Mouse (Mus musculus) midbrain, embryonic 16.5 days (tissue): Measurements from ENCODE around the gene Adgrb2. TPM values are rescaled to one million over a fixed set of nuclear protein-coding genes. Genes with fewer than 3 reads are reported as not detected.
A peak's percentile ranks its signal among the peaks of the same experiment; 100 is the strongest.

Experiments
- ATAC-seq: fragments of 200-750 bp; cut with Nextera tagmentation; 2 replicates; pipeline ENCODE4 v1.8.0; 2017; ENCODE audit warnings: moderate TSS enrichment
- H3K27ac ChIP-seq: fragments of 300-500 bp; sonication (generic); 2 replicates; pipeline ENCODE4 v1.5.1; 2014; ENCODE audit warnings: mild to moderate bottlenecking, low read length, mixed read lengths
- H3K27me3 ChIP-seq: fragments of 300-500 bp; sonication (generic); 2 replicates; pipeline ENCODE4 v1.6.1; 2014; ENCODE audit warnings: low read depth, low read length, mixed read lengths; ENCODE audit not compliant: control insufficient read depth, insufficient read depth
- H3K36me3 ChIP-seq: fragments of 300-500 bp; sonication (generic); 2 replicates; pipeline ENCODE4 v1.6.1; 2014; ENCODE audit warnings: mild to moderate bottlenecking, low read length, moderate library complexity, mixed read lengths; ENCODE audit not compliant: control insufficient read depth, insufficient read depth
- H3K4me1 ChIP-seq: fragments of 300-500 bp; sonication (generic); 2 replicates; pipeline ENCODE4 v1.6.1; 2014; ENCODE audit warnings: mild to moderate bottlenecking, low read length, mixed read lengths; ENCODE audit not compliant: control insufficient read depth, insufficient read depth
- H3K4me2 ChIP-seq: fragments of 300-500 bp; sonication (generic); 2 replicates; pipeline ENCODE4 v1.6.1; 2014; ENCODE audit warnings: mild to moderate bottlenecking, low read length, mixed read lengths
- H3K4me3 ChIP-seq: fragments of 300-500 bp; sonication (generic); 2 replicates; pipeline ENCODE4 v1.5.1; 2014; ENCODE audit warnings: low read depth, mild to moderate bottlenecking, low read length, moderate library complexity, mixed read lengths
- H3K9ac ChIP-seq: fragments of 300-500 bp; sonication (generic); 2 replicates; pipeline ENCODE4 v1.6.1; 2014; ENCODE audit warnings: low read depth, low read length, mixed read lengths
- H3K9me3 ChIP-seq: fragments of 300-500 bp; sonication (generic); replicated peaks from 2 replicates; pipeline ENCODE4 v1.6.1; 2014; ENCODE audit warnings: mild to moderate bottlenecking, low read length, mixed read lengths; ENCODE audit not compliant: control insufficient read depth, poor library complexity, severe bottlenecking
- WGBS: fragments of 180-500 bp; shearing (Covaris S2); extraction: QIAGEN DNeasy Blood & Tissue Kit; methylation state at CpG from one replicate; pipeline ENCODE4 v1.1.7; 2014; 5-methylcytosine and 5-hydroxymethylcytosine counted together
- polyA plus RNA-seq: library from polyadenylated mRNA; unstranded; fragments of >200 nt; fragmentation: Nextera tagmentation; extraction: Ambion mirVana; gene quantifications from 2 replicates; pipeline ENCODE4 v1.2.1, GENCODE M21; 2015

The Adgrb2 gene
- polyA plus RNA-seq, 1 experiment from 2014 or later, result 15.8 TPM

DNA sequence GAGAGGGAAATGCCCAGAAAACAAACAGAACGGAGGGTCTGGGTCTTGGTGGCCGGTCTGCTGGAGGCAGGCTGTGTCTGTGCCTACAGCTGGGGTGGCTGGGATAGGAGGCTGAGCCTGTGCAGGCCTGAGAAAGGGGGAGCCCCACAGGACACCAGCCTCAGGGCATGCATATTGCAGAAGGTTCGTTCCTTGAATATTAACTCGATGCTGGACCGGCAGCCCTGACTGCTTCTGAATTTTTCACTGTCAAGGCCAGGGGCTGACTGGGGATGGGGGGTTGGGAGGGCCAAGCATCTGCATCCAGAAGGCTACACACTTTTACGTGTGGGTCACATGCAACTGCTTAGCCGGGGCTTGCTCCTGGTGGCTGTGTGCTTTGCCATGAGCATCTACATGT lies 48.8 kb downstream of the Adgrb2 start:
- Histone ChIP-seq H3K9ac (no peak overlapping the region), H3K36me3 (no peaks in the 10 kb centered on the region), H3K27me3 (no peaks in the 10 kb centered on the region), H3K27ac (peak overlapping the region; percentile 67), H3K4me1 (peaks cover 30% of the 10 kb centered on the region), H3K4me2 (no peak overlapping the region), H3K9me3 (no peaks in the 10 kb centered on the region), H3K4me3 (no peak overlapping the region)
- ATAC-seq, result peak; percentile 49; the same call in 1 of the 2 replicates
- 33% methylated on average over 7 of the region's 7 CpGs for WGBS

DNA sequence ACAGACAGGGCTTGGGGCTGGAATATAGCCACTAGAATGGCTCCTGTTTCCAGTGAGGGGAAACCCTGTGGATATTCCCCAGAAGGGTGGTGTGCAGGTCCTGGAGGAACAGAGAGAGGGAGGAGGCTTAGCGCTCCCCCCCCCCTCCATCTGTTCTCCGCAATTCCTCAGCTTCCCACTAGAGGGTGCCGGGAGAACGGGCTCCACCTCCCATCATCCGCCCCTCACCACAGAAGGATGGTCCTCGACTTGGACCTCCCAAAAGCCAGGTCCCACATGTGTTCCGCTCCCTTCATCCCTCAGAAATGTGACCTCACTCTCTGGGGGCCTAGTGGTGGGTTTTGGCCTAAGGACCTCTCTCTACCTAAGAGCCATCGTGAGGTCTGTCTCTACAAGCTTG lies 51.4 kb downstream of the Adgrb2 start:
- H3K4me1 ChIP-seq, result peaks cover 30% of the 10 kb centered on the region
- no peak overlapping the region for H3K4me3 ChIP-seq
- H3K27ac ChIP-seq, result no peak overlapping the region
- H3K36me3 ChIP-seq, result no peaks in the 10 kb centered on the region
- no peak overlapping the region for H3K9ac ChIP-seq
- H3K4me2 ChIP-seq, result no peak overlapping the region
- ATAC-seq, result no peak
- H3K9me3 ChIP-seq, result no peaks in the 10 kb centered on the region
- H3K27me3 ChIP-seq, result no peaks in the 10 kb centered on the region
- 8% methylated on average over 6 of the region's 8 CpGs for WGBS

DNA sequence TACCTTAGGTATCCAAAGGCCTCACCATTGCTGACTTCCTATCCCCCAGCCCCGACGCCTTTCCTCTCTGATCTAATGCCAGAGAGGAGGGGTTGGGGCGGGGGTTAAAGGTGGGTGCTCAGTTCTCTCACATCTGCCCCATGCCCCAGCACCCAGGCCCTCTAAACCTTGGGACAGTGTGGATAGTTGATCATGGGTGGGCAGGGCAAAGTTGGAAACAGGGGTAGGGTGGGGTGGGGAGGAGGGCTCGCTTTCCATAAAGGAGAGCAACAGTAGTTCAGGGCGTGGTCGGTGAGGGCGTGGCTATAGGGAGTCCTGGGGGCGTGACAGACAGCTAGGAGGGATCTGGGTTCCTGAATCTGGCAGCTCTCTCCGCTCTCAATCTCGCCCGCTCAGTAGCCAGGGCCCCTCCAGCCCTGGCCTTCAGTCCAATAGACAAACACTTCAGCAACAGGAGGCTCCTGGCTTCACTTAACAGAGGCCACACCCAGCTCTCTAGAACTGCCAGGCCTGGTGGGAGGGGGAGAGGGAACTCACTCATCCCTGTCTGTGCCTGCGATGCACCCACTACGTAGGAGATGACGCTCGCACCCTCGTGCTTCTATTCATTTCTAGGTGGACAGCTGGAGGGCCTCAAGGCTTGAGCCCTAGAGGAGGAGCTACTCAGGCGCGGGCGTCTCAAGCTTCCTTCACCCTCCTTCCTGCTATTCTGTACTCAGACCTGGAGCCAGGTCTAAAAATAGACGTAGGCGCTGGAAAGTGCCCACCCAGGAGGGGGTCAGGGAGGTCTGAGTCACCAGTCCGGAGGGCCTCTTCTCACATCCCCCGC lies 52.1 kb downstream of the Adgrb2 start:
- 18% methylated on average over 23 of the region's 23 CpGs for WGBS
- H3K9me3 ChIP-seq, result no peaks in the 10 kb centered on the region
- H3K4me1 ChIP-seq, result peaks cover 30% of the 10 kb centered on the region
- no peaks in the 10 kb centered on the region for H3K27me3 ChIP-seq
- no peaks in the 10 kb centered on the region for H3K36me3 ChIP-seq
- H3K9ac ChIP-seq, result no peak overlapping the region
- H3K27ac ChIP-seq, result no peak overlapping the region
- no peak for ATAC-seq
- H3K4me2 ChIP-seq, result no peak overlapping the region
- no peak overlapping the region for H3K4me3 ChIP-seq

DNA sequence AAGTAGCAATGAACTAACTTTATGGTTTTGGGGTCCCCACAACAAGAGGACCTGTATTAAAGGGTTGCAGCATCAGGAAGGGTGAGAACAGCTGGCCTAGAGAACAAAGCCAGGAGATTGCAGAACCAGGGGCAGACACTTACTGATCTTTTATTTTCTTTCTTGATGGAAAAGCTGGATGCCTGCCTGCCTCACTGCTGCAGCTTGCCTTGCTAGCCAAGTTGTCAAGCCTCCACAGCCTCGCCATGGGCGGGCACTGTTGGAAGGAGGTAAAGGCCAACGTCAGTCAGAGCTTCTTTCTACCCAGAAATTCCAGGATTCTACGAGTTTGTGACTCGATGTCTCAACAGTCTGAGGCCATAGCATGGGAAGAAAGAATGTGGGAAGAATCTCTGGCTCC lies 54.7 kb downstream of the Adgrb2 start:
- 50% methylated on average over 5 of the region's 5 CpGs for WGBS
- Histone ChIP-seq H3K4me2 (no peak overlapping the region), H3K36me3 (no peaks in the 10 kb centered on the region), H3K9me3 (no peaks in the 10 kb centered on the region), H3K27me3 (no peaks in the 10 kb centered on the region), H3K9ac (no peak overlapping the region), H3K4me3 (no peak overlapping the region), H3K4me1 (peaks cover 18% of the 10 kb centered on the region), H3K27ac (no peak overlapping the region)
- no peak for ATAC-seq

DNA sequence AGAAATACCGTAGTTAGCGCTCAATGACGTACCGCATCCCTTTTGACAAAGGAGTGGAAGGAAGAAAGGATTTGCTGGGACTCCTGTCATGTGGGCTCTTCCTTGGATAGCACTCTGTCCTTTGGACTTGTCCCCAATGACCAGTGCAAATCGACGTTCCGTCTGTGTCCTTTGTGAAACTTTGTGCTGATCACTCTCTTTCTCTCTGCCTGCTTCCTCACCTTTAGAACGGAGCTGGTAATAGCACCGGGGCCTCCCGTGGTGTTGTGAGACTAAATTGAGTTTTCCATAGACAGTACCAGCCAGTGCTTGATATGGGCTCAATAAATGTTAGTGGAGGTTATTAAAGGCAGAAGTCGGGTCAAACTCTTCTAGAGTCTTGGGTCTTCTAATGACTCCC lies 56.4 kb downstream of the Adgrb2 start:
- H3K9ac ChIP-seq, result no peak overlapping the region
- no peaks in the 10 kb centered on the region for H3K36me3 ChIP-seq
- no peaks in the 10 kb centered on the region for H3K27me3 ChIP-seq
- 88% methylated on average over 11 of the region's 11 CpGs for WGBS
- no peak for ATAC-seq
- H3K4me2 ChIP-seq, result no peak overlapping the region
- no peak overlapping the region for H3K4me3 ChIP-seq
- no peak overlapping the region for H3K27ac ChIP-seq
- no peaks in the 10 kb centered on the region for H3K9me3 ChIP-seq
- H3K4me1 ChIP-seq, result peaks cover 11% of the 10 kb centered on the region

DNA sequence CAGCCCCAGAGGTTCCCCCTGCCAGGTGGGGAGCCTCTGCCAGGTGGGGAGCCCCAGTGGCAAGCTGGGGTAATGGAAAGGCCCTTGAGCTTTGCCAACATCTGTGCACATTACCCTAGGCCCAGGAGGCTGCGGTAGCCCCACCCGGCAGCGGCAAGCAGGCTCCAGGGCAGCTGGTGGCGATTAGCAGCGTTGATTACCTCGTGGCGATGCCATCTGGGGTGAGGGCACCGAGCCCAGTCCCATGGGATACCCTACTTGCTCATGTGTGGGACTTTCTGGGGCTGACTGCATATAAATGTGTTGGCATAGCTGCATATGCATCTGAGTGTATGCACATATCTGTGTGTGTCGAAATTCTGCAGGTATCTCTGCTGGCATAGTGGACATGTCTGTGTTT lies 59.5 kb downstream of the Adgrb2 start:
- Histone ChIP-seq H3K27me3 (no peaks in the 10 kb centered on the region), H3K4me2 (no peak overlapping the region), H3K36me3 (no peaks in the 10 kb centered on the region), H3K9me3 (no peaks in the 10 kb centered on the region), H3K4me1 (peaks cover 19% of the 10 kb centered on the region), H3K9ac (no peak overlapping the region), H3K27ac (no peak overlapping the region), H3K4me3 (no peak overlapping the region)
- ATAC-seq, result no peak
- WGBS, result 58% methylated on average over 9 of the region's 9 CpGs

DNA sequence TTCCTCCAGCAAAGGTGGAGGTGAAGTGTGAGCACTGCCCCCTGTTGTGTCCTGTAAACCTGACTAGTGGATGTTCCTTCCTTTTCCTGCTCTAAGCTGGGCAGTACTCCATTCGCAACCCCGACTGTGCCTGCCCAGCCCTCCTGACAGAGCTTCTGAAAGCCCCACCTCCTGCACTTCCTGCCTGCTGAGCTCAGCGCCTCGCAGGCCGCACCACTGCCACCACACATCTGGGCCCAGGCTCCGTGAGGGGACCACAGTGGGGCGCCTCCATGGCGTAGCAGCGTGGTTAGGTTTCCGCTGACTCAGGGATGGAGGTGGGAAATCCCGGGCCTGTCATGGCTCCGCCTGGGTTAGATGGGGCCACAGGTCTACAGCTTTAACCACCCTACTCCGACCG lies 60.9 kb downstream of the Adgrb2 start:
- Histone ChIP-seq H3K9ac (peak overlapping the region; percentile 22; the same call in 1 of the 2 replicates), H3K9me3 (no peaks in the 10 kb centered on the region), H3K4me3 (no peak overlapping the region), H3K27ac (no peak overlapping the region), H3K4me1 (peaks cover 19% of the 10 kb centered on the region), H3K36me3 (no peaks in the 10 kb centered on the region), H3K4me2 (no peak overlapping the region; the same call in 1 of the 2 replicates), H3K27me3 (no peaks in the 10 kb centered on the region)
- no peak for ATAC-seq
- WGBS, result 26% methylated on average over 14 of the region's 14 CpGs

DNA sequence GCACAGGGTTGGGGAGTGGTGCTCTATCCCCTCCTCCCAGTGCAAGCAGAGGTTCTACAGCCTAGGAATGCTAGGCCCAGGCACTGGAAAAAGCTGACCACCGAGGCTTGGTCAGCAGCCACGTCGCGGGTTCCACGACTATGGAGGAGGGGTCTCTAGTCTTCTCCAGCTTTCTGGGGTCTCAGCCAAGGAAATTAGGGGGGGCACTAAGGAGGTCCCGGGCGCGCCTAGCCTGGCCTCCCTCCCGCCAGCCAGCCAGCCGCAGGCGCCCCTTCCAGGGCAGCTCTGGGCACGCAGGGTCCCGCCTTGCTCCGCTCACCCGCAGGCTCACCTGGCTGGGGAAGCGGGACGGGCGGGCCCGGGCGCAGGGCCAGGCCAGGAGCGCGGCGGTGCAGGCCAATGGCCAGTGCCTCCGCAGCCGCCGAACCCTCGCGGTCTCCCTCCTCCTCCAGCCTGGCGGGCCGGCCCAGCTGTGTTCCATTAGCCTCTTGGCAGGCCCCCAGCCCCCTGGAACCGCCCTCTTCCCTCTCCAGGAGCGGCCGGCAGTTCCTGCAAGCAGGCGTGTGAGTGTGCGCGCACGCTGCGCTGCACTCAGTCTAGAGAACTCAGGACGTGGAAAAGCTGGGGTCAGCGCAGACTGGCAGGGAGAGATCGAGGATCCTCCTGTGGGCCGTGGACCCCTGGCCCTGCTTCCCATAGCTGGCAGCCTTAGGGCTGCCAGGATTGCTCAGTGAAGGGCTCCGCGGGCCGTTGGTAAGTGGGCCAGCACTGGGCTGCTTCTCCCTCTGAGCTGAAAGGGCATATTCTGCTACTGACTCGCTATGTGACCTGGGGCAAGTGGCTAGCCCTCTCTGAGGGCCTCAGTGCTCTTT lies 62.9 kb downstream of the Adgrb2 start, which contains the start of gene Col16a1:
Gene Col16a1, plus strand, starts transcription at position 510 of the 872 bp plus-strand sequence.
- Histone ChIP-seq H3K4me2 (peak within 1 kb of the TSS; percentile 75), H3K4me1 (peaks cover 19% of the 10 kb centered on the region), H3K36me3 (no peaks in the 10 kb centered on the region), H3K9ac (peak within 1 kb of the TSS; percentile 66), H3K27me3 (no peaks in the 10 kb centered on the region), H3K9me3 (no peaks in the 10 kb centered on the region), H3K27ac (peak within 1 kb of the TSS; percentile 5), H3K4me3 (peak within 1 kb of the TSS; percentile 36)
- peak; percentile 81 for ATAC-seq
- WGBS, result 3% methylated on average over 43 of the region's 46 CpGs

DNA sequence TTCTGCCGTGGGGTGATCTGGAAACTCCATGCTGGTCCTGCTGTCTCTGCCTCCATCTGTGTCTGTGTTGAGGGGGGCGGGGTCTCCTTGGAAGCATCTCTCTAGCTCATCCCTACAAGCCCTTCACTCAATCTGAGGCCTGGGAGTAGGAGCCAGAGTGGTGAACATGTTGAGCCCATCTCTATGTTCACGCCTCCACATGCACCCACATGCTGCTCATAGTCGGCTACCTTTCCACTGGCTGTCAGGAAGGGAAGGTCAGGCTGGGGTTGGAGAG lies 63.5 kb downstream of the Adgrb2 start:
- Histone ChIP-seq H3K36me3 (no peaks in the 10 kb centered on the region), H3K4me1 (peaks cover 19% of the 10 kb centered on the region), H3K27ac (no peak overlapping the region; the same call in 1 of the 2 replicates), H3K4me2 (peak overlapping the region; percentile 75), H3K9ac (peak overlapping the region; percentile 66; the same call in 1 of the 2 replicates), H3K4me3 (peak overlapping the region; percentile 36), H3K27me3 (no peaks in the 10 kb centered on the region), H3K9me3 (no peaks in the 10 kb centered on the region)
- 45% methylated on average over 4 of the region's 4 CpGs for WGBS
- no peak for ATAC-seq
